Mouse (Mus musculus) limb, embryonic 14.5 days (tissue): ENCODE data around the gene 6030468B19Rik. TPM values are rescaled to one million over a fixed set of nuclear protein-coding genes. Genes with fewer than 3 reads are reported as not detected.

Experiments used
- ATAC-seq: fragments of 200-750 bp; cut with Nextera tagmentation; 2 replicates; pipeline ENCODE4 v1.8.0; 2017; ENCODE audit warnings: low read depth, moderate number of reproducible peaks, moderate TSS enrichment; ENCODE audit not compliant: low FRiP score
- DNase-seq: peaks from one replicate; pipeline ENCODE4 v3.0.0-alpha.2; 2015; ENCODE audit warnings: low spot score
- H3K27ac ChIP-seq: fragments of 300-500 bp; sonication (generic); replicated peaks from 2 replicates; pipeline ENCODE4 v1.5.1; 2014; ENCODE audit warnings: low read depth, mild to moderate bottlenecking, low read length, moderate library complexity, mixed read lengths
- H3K27me3 ChIP-seq: fragments of 300-500 bp; sonication (generic); 2 replicates; pipeline ENCODE4 v1.6.1; 2014; ENCODE audit warnings: low read length, mixed read lengths; ENCODE audit not compliant: control insufficient read depth, insufficient read depth
- H3K36me3 ChIP-seq: fragments of 300-500 bp; sonication (generic); 2 replicates; pipeline ENCODE4 v1.6.1; 2014; ENCODE audit warnings: mild to moderate bottlenecking, low read length, moderate library complexity, mixed read lengths; ENCODE audit not compliant: control insufficient read depth, insufficient read depth
- H3K4me1 ChIP-seq: fragments of 300-500 bp; sonication (generic); 2 replicates; pipeline ENCODE4 v1.6.1; 2014; ENCODE audit warnings: antibody characterized with exemption, low read length, mixed read lengths; ENCODE audit not compliant: control insufficient read depth, insufficient read depth
- H3K4me2 ChIP-seq: fragments of 300-500 bp; sonication (generic); replicated peaks from 2 replicates; pipeline ENCODE4 v1.6.1; 2014; ENCODE audit warnings: low read depth, mild to moderate bottlenecking, low read length, moderate library complexity; ENCODE audit not compliant: severe bottlenecking
- H3K4me3 ChIP-seq: fragments of 300-500 bp; sonication (generic); replicated peaks from 2 replicates; pipeline ENCODE4 v1.5.1; 2014; ENCODE audit warnings: low read length
- H3K9ac ChIP-seq: fragments of 300-500 bp; sonication (generic); 2 replicates; pipeline ENCODE4 v1.6.1; 2014; ENCODE audit warnings: mild to moderate bottlenecking, low read depth, low read length, moderate library complexity; ENCODE audit not compliant: severe bottlenecking
- H3K9me3 ChIP-seq: fragments of 300-500 bp; sonication (generic); 2 replicates; pipeline ENCODE4 v1.6.1; 2016; ENCODE audit warnings: low read length; ENCODE audit not compliant: control insufficient read depth
- POLR2A ChIP-seq: fragments of 200-500 bp; IDR thresholded peaks from 2 replicates; pipeline ENCODE4 v1.8.0; 2012; ENCODE audit warnings: inconsistent platforms, mild to moderate bottlenecking, moderate library complexity, borderline replicate concordance; ENCODE audit not compliant: insufficient read depth, insufficient read length; ENCODE audit errors: extremely low read depth
- WGBS: fragments of 180-500 bp; shearing (Covaris S2); extraction: QIAGEN DNeasy Blood & Tissue Kit; methylation state at CpG from one replicate; pipeline ENCODE4 v1.1.7; 2014; 5-methylcytosine and 5-hydroxymethylcytosine counted together
- polyA plus RNA-seq, 2 experiments: library from polyadenylated mRNA; depleted of rRNA in 1 of 2; stranded (reverse) in 1 of 2; unstranded in 1 of 2; fragments of >200 nt; fragmentation: Nextera tagmentation in 1 of 2; extraction: Ambion mirVana in 1 of 2; gene quantifications; 2 replicates each; pipeline versions ENCODE4 v1.2.1 to v1.2.3; 2012 to 2014

The 6030468B19Rik gene
- polyA plus RNA-seq, 2 experiments: 0.11 TPM; not detected in 1

GRCm38 (mm10) chr11:117772352-117772751 lies 25.1 kb upstream of the 6030468B19Rik start:
- Histone ChIP-seq H3K9ac (no peak overlapping the region), H3K27ac (no peak overlapping the region), H3K27me3 (no peaks in the 10 kb centered on the region), H3K4me1 (no peaks in the 10 kb centered on the region), H3K9me3 (no peaks in the 10 kb centered on the region), H3K4me3 (no peak overlapping the region), H3K4me2 (no peak overlapping the region), H3K36me3 (peaks cover 28% of the 10 kb centered on the region)
- TF ChIP-seq POLR2A: no peak
- WGBS: 93% methylated on average over 7 of the region's 7 CpGs
- DNase-seq: no peak
- no peak for ATAC-seq

GRCm38 (mm10) chr11:117774925-117775324 lies 22.5 kb upstream of the 6030468B19Rik start:
- H3K9ac ChIP-seq: no peak overlapping the region
- H3K4me3 ChIP-seq: no peak overlapping the region
- no peak for TF ChIP-seq POLR2A
- no peak for ATAC-seq
- H3K9me3 ChIP-seq: no peaks in the 10 kb centered on the region
- no peak overlapping the region for H3K27ac ChIP-seq
- H3K27me3 ChIP-seq: no peaks in the 10 kb centered on the region
- no peak overlapping the region for H3K4me2 ChIP-seq
- peaks cover 13% of the 10 kb centered on the region for H3K4me1 ChIP-seq
- 89% methylated on average over 10 of the region's 10 CpGs for WGBS
- peaks cover 36% of the 10 kb centered on the region for H3K36me3 ChIP-seq
- DNase-seq: no peak

DNA sequence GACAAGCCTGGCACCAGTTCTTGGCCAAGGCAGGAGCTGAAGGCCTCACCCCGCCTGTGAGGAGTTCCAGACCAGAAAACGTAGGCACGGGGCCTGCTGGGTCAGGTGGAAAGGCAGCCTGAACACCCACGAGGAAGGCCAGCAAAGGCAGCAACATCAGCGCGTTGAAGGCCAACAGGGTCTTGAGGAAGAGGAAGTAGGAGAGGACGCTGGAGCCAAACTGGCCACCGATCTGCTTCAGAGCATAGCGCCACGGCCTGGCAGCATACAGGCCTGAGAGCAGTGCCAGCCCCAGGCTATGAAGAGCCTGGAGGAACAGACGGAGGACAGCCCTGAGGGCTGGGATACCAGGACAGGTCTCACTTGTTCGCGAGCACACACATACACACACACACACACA lies 21.9 kb upstream of the 6030468B19Rik start:
- no peak for TF ChIP-seq POLR2A
- no peak overlapping the region for H3K4me3 ChIP-seq
- no peaks in the 10 kb centered on the region for H3K27me3 ChIP-seq
- H3K9ac ChIP-seq: no peak overlapping the region
- H3K4me2 ChIP-seq: no peak overlapping the region
- no peak for ATAC-seq
- peaks cover 17% of the 10 kb centered on the region for H3K4me1 ChIP-seq
- WGBS: 83% methylated on average over 8 of the region's 13 CpGs
- no peak for DNase-seq
- H3K9me3 ChIP-seq: no peaks in the 10 kb centered on the region
- H3K36me3 ChIP-seq: peaks cover 32% of the 10 kb centered on the region
- H3K27ac ChIP-seq: no peak overlapping the region

DNA sequence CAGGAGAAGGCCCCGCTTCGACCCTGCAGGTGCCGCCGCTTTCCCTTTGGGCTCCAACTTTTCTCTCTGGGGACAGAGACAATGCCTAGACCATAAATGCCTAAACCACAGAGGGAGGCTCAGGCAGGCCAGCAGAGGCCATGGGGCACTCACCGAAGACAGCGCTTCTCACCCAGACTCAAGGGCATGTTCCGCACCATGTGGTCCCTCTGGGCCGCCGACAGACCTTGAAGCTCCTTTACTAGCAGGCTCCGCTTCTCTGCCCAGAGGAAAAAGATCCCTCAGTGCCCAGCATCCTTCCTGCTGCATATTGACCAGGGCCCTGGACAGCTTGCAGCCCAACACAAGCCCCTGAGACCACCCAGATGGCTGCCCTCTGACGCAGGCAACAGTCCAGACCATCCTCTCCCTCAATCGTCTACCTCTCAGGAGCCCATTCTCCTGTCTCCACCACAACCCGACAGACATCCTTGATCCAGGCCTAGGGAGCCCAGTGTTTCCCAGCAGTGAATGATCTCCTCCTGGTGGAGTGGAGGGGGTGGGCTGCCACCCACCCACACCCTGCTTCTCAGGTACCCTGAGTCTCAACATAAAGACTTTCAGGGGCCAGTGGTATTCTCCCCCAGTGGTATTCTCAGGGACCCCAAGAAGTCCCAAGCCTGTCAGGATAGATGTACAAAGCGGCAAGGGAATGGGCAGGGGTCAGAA lies 21.2 kb upstream of the 6030468B19Rik start:
- ATAC-seq (no peak), DNase-seq (no peak)
- Histone ChIP-seq H3K4me2 (no peak overlapping the region), H3K27ac (no peak overlapping the region), H3K4me1 (peaks cover 24% of the 10 kb centered on the region), H3K9ac (no peak overlapping the region), H3K4me3 (no peak overlapping the region), H3K36me3 (peaks cover 30% of the 10 kb centered on the region), H3K9me3 (no peaks in the 10 kb centered on the region), H3K27me3 (no peaks in the 10 kb centered on the region)
- 84% methylated on average over 14 of the region's 14 CpGs for WGBS
- TF ChIP-seq POLR2A: no peak

DNA sequence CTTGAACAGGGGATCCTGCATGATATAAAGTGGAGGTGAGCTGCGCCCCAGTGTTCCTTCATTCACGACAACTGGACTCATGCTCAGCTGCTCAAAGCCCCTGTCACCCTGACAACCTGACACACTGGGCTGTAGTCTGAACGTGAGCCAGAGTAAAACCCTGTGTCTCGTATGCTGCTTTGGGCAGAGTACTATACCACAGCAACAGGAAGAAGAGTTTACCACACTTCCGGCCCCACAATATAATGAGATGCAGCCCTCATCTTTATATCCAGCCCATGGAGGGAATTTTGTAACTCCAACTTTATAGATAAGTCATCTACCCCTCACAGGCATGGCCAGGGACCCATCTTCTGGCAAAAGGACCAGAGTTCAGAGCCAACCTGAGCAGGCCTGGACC lies 20.3 kb upstream of the 6030468B19Rik start:
- ATAC-seq (no peak), DNase-seq (no peak)
- no peak overlapping the region for H3K27ac ChIP-seq
- H3K36me3 ChIP-seq: peaks cover 26% of the 10 kb centered on the region
- H3K4me1 ChIP-seq: peaks cover 25% of the 10 kb centered on the region
- TF ChIP-seq POLR2A: no peak
- no peak overlapping the region for H3K9ac ChIP-seq
- H3K4me3 ChIP-seq: no peak overlapping the region
- H3K4me2 ChIP-seq: no peak overlapping the region
- H3K27me3 ChIP-seq: no peaks in the 10 kb centered on the region
- no peaks in the 10 kb centered on the region for H3K9me3 ChIP-seq
- 84% methylated on average over 5 of the region's 5 CpGs for WGBS

GRCm38 (mm10) chr11:117778031-117778430 lies 19.4 kb upstream of the 6030468B19Rik start:
- no peak overlapping the region for H3K4me2 ChIP-seq
- H3K36me3 ChIP-seq: peaks cover 23% of the 10 kb centered on the region
- no peak overlapping the region for H3K9ac ChIP-seq
- H3K27ac ChIP-seq: no peak overlapping the region
- no peak overlapping the region for H3K4me3 ChIP-seq
- H3K9me3 ChIP-seq: no peaks in the 10 kb centered on the region
- H3K27me3 ChIP-seq: no peaks in the 10 kb centered on the region
- ATAC-seq: no peak
- no peak for DNase-seq
- WGBS: 91% methylated on average over 11 of the region's 11 CpGs
- no peak for TF ChIP-seq POLR2A
- peaks cover 29% of the 10 kb centered on the region for H3K4me1 ChIP-seq
